Mouse (Mus musculus) testis, adult 2 months (tissue): Measurements from ENCODE around the gene Rom1. TPM values are rescaled to one million over a fixed set of nuclear protein-coding genes. Genes with fewer than 3 reads are reported as not detected.
A peak's percentile ranks its signal among the peaks of the same experiment; 100 is the strongest.

Experiments
- H3K27ac ChIP-seq: fragments of 200-500 bp; 2 replicates; pipeline ENCODE4 v1.5.1; 2012; ENCODE audit warnings: low read depth, low read length; ENCODE audit not compliant: control insufficient read depth, insufficient read depth
- H3K27me3 ChIP-seq: fragments of 200-500 bp; 2 replicates; pipeline ENCODE4 v1.6.1; 2012; ENCODE audit warnings: mild to moderate bottlenecking, low read length, moderate library complexity; ENCODE audit not compliant: control insufficient read depth, insufficient read depth
- H3K36me3 ChIP-seq: fragments of 200-500 bp; 2 replicates; pipeline ENCODE4 v1.6.1; 2012; ENCODE audit warnings: mild to moderate bottlenecking, low read length; ENCODE audit not compliant: control insufficient read depth, insufficient read depth
- H3K4me1 ChIP-seq: fragments of 200-500 bp; 2 replicates; pipeline ENCODE4 v1.6.1; 2012; ENCODE audit warnings: low read length; ENCODE audit not compliant: control insufficient read depth, insufficient read depth
- H3K4me3 ChIP-seq: fragments of 200-500 bp; 2 replicates; pipeline ENCODE4 v1.5.1; 2012; ENCODE audit warnings: low read depth, mild to moderate bottlenecking, low read length, moderate library complexity, mixed read lengths; ENCODE audit not compliant: control insufficient read depth
- CTCF ChIP-seq: fragments of 200-500 bp; IDR thresholded peaks from 2 replicates; pipeline ENCODE4 v1.5.1; 2012; ENCODE audit warnings: low read depth, mild to moderate bottlenecking, inconsistent platforms, low read length, moderate library complexity; ENCODE audit not compliant: control insufficient read depth, insufficient read depth, insufficient replicate concordance
- POLR2A ChIP-seq: fragments of 200-500 bp; IDR thresholded peaks from 2 replicates; pipeline ENCODE4 v1.6.1; 2012; ENCODE audit warnings: low read depth, mild to moderate bottlenecking, inconsistent platforms, low read length, moderate library complexity; ENCODE audit not compliant: control insufficient read depth
- polyA plus RNA-seq: library from polyadenylated mRNA; depleted of rRNA; stranded (reverse); fragments of >200 nt; gene quantifications from 2 replicates; pipeline ENCODE4 v1.2.3, GENCODE M21; 2012

The Rom1 gene
- polyA plus RNA-seq, 1 experiment: 11.6 TPM

DNA sequence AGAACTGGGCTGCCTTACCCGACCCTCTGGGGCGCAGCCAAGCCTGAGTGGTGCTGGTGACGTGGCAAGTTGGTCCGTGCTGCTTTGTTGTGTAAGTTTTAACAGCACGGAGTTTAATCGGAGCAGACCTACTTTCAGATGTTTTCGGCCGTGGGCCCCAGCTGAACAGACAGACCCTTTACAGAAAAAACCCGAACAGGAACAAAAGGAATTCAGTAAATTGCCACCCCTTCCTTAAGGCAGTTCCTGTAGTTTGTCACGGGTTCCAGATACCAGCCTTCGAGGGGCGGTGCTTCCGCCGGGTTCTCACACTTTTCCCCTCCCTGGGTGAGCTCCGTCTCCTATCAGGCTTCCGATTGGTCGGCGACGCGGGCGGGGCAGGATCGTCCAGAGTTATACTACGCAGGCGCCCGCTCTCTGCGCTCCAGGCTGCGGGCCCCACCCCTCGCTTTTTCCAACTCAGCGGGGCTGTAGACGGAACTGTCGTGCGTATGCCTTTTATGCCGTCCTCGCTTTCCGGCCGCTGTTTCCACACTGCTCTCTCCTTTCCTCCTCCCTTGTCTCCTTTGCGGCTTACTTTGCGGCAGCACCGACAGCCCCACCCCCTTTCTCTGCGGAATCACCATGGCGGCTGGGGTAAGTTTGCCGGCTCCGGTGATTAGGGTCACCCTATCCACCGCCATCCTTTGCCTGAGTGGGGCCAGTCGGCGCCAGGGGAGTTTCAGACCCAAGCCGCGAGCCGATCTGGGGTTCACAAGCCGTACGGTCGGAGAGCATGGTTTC is 37.6 kb upstream of the Rom1 start, which contains the start of gene Eef1g:
TSS of gene Eef1g (plus strand) at position 452 of the 783 bp plus-strand sequence.
- Histone ChIP-seq H3K27me3 (no peaks in the 10 kb centered on the region), H3K4me1 (peaks cover 5% of the 10 kb centered on the region), H3K4me3 (peak within 1 kb of the TSS; percentile 98), H3K27ac (peak within 1 kb of the TSS; percentile 98), H3K36me3 (peaks cover 4% of the 10 kb centered on the region; the same call in 1 of the 2 replicates)
- TF ChIP-seq CTCF (no peak), POLR2A (peak; percentile 86)

DNA sequence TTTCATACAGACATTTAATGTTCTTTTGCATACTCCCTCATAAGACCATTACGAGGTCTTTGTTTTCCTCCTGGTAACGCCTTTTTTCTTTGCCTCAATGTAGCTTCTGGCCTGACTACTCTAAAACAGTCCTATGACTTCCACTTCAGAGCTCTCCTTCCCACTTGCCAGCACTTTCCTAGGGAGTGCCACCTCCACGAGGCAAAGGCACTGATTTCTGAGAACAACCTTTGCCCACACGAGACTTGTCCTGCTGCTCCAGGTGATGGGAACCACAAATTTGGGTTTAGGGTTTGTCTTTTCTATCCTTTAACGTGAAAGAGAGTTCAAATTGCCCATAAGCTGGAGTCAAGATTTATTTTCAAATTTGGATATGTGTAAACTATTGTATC is 37.0 kb upstream of the Rom1 start:
- TF ChIP-seq POLR2A (no peak), CTCF (no peak)
- no peaks in the 10 kb centered on the region for H3K27me3 ChIP-seq
- peaks cover 5% of the 10 kb centered on the region for H3K4me1 ChIP-seq
- H3K4me3 ChIP-seq: peak overlapping the region; percentile 98
- H3K27ac ChIP-seq: peak overlapping the region; percentile 98
- peaks cover 4% of the 10 kb centered on the region; the same call in 1 of the 2 replicates for H3K36me3 ChIP-seq

GRCm38 (mm10) chr19:8965771-8966170 is 36.6 kb upstream of the Rom1 start:
- Histone ChIP-seq H3K4me3 (peak overlapping the region; percentile 98), H3K27ac (peak overlapping the region; percentile 98), H3K4me1 (peaks cover 5% of the 10 kb centered on the region), H3K27me3 (no peaks in the 10 kb centered on the region), H3K36me3 (peaks cover 4% of the 10 kb centered on the region; the same call in 1 of the 2 replicates)
- TF ChIP-seq CTCF: no peak
- no peak; the same call in 1 of the 2 replicates for TF ChIP-seq POLR2A

- peaks cover 5% of the 10 kb centered on the region for H3K4me1 ChIP-seq
- peaks cover 4% of the 10 kb centered on the region; the same call in 1 of the 2 replicates for H3K36me3 ChIP-seq
- peak overlapping the region; percentile 98 for H3K4me3 ChIP-seq
- TF ChIP-seq POLR2A: no peak
- no peak for TF ChIP-seq CTCF
- H3K27me3 ChIP-seq: no peaks in the 10 kb centered on the region
- H3K27ac ChIP-seq: peak overlapping the region; percentile 98
Measured at GRCm38 (mm10) chr19:8965075-8965474, 35.9 kb upstream of the Rom1 start.

- Histone ChIP-seq H3K27me3 (no peaks in the 10 kb centered on the region), H3K4me1 (peaks cover 2% of the 10 kb centered on the region), H3K4me3 (no peak overlapping the region), H3K27ac (no peak overlapping the region), H3K36me3 (peaks cover 6% of the 10 kb centered on the region; the same call in 1 of the 2 replicates)
- no peak for TF ChIP-seq CTCF
- TF ChIP-seq POLR2A: no peak
Measured at GRCm38 (mm10) chr19:8962256-8962655, 33.1 kb upstream of the Rom1 start.

- Histone ChIP-seq H3K27ac (peak overlapping the region; percentile 77), H3K27me3 (no peaks in the 10 kb centered on the region), H3K4me1 (no peaks in the 10 kb centered on the region; the same call in 1 of the 2 replicates), H3K4me3 (peak overlapping the region; percentile 84), H3K36me3 (peaks cover 8% of the 10 kb centered on the region)
- TF ChIP-seq POLR2A (no peak), CTCF (no peak)
Measured at GRCm38 (mm10) chr19:8954171-8954570, 25.0 kb upstream of the Rom1 start.

GRCm38 (mm10) chr19:8953135-8954039 is 24.2 kb upstream of the Rom1 start, which contains the start of gene Tut1:
Tut1 (plus strand) TSS chr19:8953847.
- TF ChIP-seq CTCF (no peak), POLR2A (peak; percentile 87)
- Histone ChIP-seq H3K27ac (peak within 1 kb of the TSS; percentile 77), H3K36me3 (peaks cover 10% of the 10 kb centered on the region), H3K4me3 (peak within 1 kb of the TSS; percentile 84), H3K4me1 (no peaks in the 10 kb centered on the region; the same call in 1 of the 2 replicates), H3K27me3 (no peaks in the 10 kb centered on the region)
